Mouse (Mus musculus): ENCODE results near the gene Gpatch2l.

The Gpatch2l gene

GRCm38 (mm10) chr12:86241604-86242536 lies at the start of gene Gpatch2l:
Gpatch2l (plus strand) TSS chr12:86241858.
- DNase-seq = peak; percentile 96

GRCm38 (mm10) chr12:86192036-86192449 lies 49.6 kb upstream of the Gpatch2l start:
- no peak for DNase-seq

- DNase-seq = no peak
Measured at GRCm38 (mm10) chr12:86196944-86197343, 44.7 kb upstream of the Gpatch2l start.

GRCm38 (mm10) chr12:86203443-86204057 lies 38.1 kb upstream of the Gpatch2l start:
- DNase-seq = no peak

- no peak for DNase-seq
Measured at GRCm38 (mm10) chr12:86211099-86211520, 30.5 kb upstream of the Gpatch2l start.

GRCm38 (mm10) chr12:86212693-86213470 lies 28.8 kb upstream of the Gpatch2l start:
- DNase-seq = no peak

GRCm38 (mm10) chr12:86214201-86214600 lies 27.5 kb upstream of the Gpatch2l start:
- no peak for DNase-seq

GRCm38 (mm10) chr12:86216687-86217421 lies 24.8 kb upstream of the Gpatch2l start:
- no peak for DNase-seq

GRCm38 (mm10) chr12:86220200-86221021 lies 21.2 kb upstream of the Gpatch2l start:
- no peak for DNase-seq

- DNase-seq = no peak
Measured at GRCm38 (mm10) chr12:86221074-86221703, 20.5 kb upstream of the Gpatch2l start.

GRCm38 (mm10) chr12:86234295-86234694 lies 7.4 kb upstream of the Gpatch2l start:
- DNase-seq = no peak

GRCm38 (mm10) chr12:86238736-86239135 lies 2.9 kb upstream of the Gpatch2l start:
- DNase-seq = no peak

- peak; percentile 12 for DNase-seq
Measured at GRCm38 (mm10) chr12:86242563-86242962, 905 bp downstream of the Gpatch2l start.

- no peak for DNase-seq
Measured at GRCm38 (mm10) chr12:86243936-86244335, 2.3 kb downstream of the Gpatch2l start.

GRCm38 (mm10) chr12:86250183-86250582 lies 8.5 kb downstream of the Gpatch2l start:
- DNase-seq = no peak

GRCm38 (mm10) chr12:86254910-86255309 lies 13.3 kb downstream of the Gpatch2l start:
- no peak for DNase-seq

- DNase-seq = no peak
Measured at GRCm38 (mm10) chr12:86271626-86272025, 30.0 kb downstream of the Gpatch2l start.

GRCm38 (mm10) chr12:86274246-86274645 lies 32.6 kb downstream of the Gpatch2l start:
- no peak for DNase-seq

- no peak for DNase-seq
Measured at GRCm38 (mm10) chr12:86275731-86276130, 34.1 kb downstream of the Gpatch2l start.

- DNase-seq = no peak
Measured at GRCm38 (mm10) chr12:86276463-86276862, 34.8 kb downstream of the Gpatch2l start.

GRCm38 (mm10) chr12:86276895-86277294 lies 35.2 kb downstream of the Gpatch2l start:
- DNase-seq = no peak
